Mouse (Mus musculus) hindbrain, embryonic 13.5 days (tissue): ENCODE measurements around the gene Mrpl49. TPM values are rescaled to one million over a fixed set of nuclear protein-coding genes. Genes with fewer than 3 reads are reported as not detected.

Experiments used
- ATAC-seq: fragments of 200-750 bp; cut with Nextera tagmentation; 2 replicates; pipeline ENCODE4 v1.8.0; 2017; ENCODE audit warnings: moderate TSS enrichment; ENCODE audit not compliant: low FRiP score
- H3K27ac ChIP-seq: fragments of 300-500 bp; sonication (generic); 2 replicates; pipeline ENCODE4 v1.5.1; 2015; ENCODE audit warnings: inconsistent platforms, mild to moderate bottlenecking, moderate library complexity
- H3K27me3 ChIP-seq: fragments of 300-500 bp; sonication (generic); 2 replicates; pipeline ENCODE4 v1.6.1; 2015; ENCODE audit warnings: mild to moderate bottlenecking, inconsistent platforms
- H3K36me3 ChIP-seq: fragments of 300-500 bp; sonication (generic); 2 replicates; pipeline ENCODE4 v1.6.1; 2015; ENCODE audit warnings: mild to moderate bottlenecking, inconsistent platforms
- H3K4me1 ChIP-seq: fragments of 300-500 bp; sonication (generic); replicated peaks from 2 replicates; pipeline ENCODE4 v1.6.1; 2015; ENCODE audit warnings: inconsistent platforms
- H3K4me2 ChIP-seq: fragments of 300-500 bp; sonication (generic); 2 replicates; pipeline ENCODE4 v1.6.1; 2015; ENCODE audit warnings: inconsistent platforms, mild to moderate bottlenecking, moderate library complexity
- H3K4me3 ChIP-seq: fragments of 300-500 bp; sonication (generic); 2 replicates; pipeline ENCODE4 v1.5.1; 2015; ENCODE audit warnings: mild to moderate bottlenecking, inconsistent platforms
- H3K9ac ChIP-seq: fragments of 300-500 bp; sonication (generic); 2 replicates; pipeline ENCODE4 v1.6.1; 2015; ENCODE audit warnings: mild to moderate bottlenecking, inconsistent platforms
- H3K9me3 ChIP-seq: fragments of 300-500 bp; sonication (generic); 2 replicates; pipeline ENCODE4 v1.6.1; 2016; ENCODE audit warnings: inconsistent platforms
- WGBS: fragments of 180-500 bp; shearing (Covaris S2); methylation state at CpG from one replicate; pipeline ENCODE4 v1.1.7; 2015; 5-methylcytosine and 5-hydroxymethylcytosine counted together
- polyA plus RNA-seq: library from polyadenylated mRNA; unstranded; fragments of >200 nt; fragmentation: Nextera tagmentation; extraction: Ambion mirVana; gene quantifications from 2 replicates; pipeline ENCODE4 v1.2.1, GENCODE M21; 2015

The Mrpl49 gene
- polyA plus RNA-seq, 1 experiment from 2014 or later: 68.9 TPM

DNA sequence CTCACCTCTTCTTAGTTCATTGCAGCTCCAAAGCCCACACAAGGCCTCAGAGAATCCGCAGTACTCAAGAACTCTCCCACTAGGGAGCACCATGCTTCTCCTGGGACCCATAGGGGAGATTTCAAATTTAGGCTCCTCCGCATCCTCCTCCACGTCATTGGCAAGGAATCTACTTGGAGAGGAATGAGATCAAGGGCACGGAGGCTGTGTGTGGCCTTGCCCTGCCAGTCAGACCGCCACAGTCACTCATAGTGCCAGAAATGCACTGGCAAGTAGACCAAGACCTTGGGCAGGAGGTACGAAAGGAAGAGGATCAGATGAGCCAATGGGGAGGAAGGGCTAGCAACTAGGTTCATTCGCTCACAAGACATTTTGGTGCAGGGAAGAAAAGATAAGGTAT lies 33.7 kb downstream of the Mrpl49 start:
- H3K27ac ChIP-seq: no peak overlapping the region
- no peak overlapping the region for H3K9ac ChIP-seq
- ATAC-seq: no peak
- no peaks in the 10 kb centered on the region for H3K9me3 ChIP-seq
- H3K36me3 ChIP-seq: no peaks in the 10 kb centered on the region
- H3K4me1 ChIP-seq: no peaks in the 10 kb centered on the region
- 86% methylated on average over 7 of the region's 7 CpGs for WGBS
- H3K27me3 ChIP-seq: no peaks in the 10 kb centered on the region
- no peak overlapping the region for H3K4me2 ChIP-seq
- H3K4me3 ChIP-seq: no peak overlapping the region

DNA sequence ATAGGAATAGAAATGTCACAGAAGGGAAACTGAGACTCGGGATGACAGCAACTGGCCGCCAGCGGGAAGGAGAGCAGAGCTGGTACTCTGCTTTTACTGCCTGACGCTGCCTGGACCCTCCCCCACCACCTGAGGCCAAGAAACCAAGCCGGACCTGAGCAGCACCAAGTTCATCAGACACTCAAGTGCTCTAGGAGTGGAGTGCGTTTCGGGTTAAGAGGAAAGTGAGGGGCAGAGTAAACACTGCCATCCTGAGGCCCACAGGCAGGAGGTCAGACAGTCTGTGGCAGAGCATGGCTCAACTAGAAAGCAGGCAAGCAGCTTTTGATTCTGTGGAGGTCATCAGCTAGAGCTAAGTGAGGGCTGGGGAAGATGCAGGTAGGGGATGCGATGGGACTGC lies 34.5 kb downstream of the Mrpl49 start:
- H3K4me1 ChIP-seq: no peaks in the 10 kb centered on the region

DNA sequence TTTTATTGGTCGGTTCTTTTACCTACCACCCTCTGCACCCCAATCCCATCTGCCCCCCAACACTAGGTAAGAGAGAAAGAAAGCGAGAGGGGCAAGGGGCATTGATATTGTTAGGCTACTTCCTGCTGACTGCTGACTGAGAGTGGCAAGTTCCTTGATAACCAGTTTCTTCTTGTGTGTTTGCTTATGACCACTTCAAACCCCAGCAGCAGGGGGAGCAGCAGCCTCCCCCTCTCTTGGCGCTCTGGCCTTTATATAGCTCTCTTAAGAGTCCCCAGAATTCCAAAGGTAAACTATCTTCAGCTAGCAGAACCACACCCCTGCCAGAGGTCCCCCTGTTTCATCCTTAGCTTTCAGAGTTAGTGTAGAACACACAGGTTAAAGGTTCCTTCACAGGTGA lies 37.3 kb downstream of the Mrpl49 start:
- Histone ChIP-seq H3K4me1 (peaks cover 12% of the 10 kb centered on the region), H3K9me3 (no peaks in the 10 kb centered on the region), H3K27me3 (peaks cover 24% of the 10 kb centered on the region), H3K27ac (no peak overlapping the region), H3K9ac (no peak overlapping the region), H3K4me3 (no peak overlapping the region), H3K4me2 (no peak overlapping the region), H3K36me3 (no peaks in the 10 kb centered on the region)
- ATAC-seq: no peak
- 62% methylated on average over 3 of the region's 3 CpGs for WGBS

More for the DNA sequence above, 34.5 kb downstream of the Mrpl49 start:
- 71% methylated on average over 8 of the region's 8 CpGs for WGBS
- Histone ChIP-seq H3K27ac (no peak overlapping the region), H3K4me3 (no peak overlapping the region), H3K4me2 (no peak overlapping the region), H3K27me3 (no peaks in the 10 kb centered on the region), H3K9ac (no peak overlapping the region), H3K9me3 (no peaks in the 10 kb centered on the region), H3K36me3 (no peaks in the 10 kb centered on the region)
- ATAC-seq: no peak

DNA sequence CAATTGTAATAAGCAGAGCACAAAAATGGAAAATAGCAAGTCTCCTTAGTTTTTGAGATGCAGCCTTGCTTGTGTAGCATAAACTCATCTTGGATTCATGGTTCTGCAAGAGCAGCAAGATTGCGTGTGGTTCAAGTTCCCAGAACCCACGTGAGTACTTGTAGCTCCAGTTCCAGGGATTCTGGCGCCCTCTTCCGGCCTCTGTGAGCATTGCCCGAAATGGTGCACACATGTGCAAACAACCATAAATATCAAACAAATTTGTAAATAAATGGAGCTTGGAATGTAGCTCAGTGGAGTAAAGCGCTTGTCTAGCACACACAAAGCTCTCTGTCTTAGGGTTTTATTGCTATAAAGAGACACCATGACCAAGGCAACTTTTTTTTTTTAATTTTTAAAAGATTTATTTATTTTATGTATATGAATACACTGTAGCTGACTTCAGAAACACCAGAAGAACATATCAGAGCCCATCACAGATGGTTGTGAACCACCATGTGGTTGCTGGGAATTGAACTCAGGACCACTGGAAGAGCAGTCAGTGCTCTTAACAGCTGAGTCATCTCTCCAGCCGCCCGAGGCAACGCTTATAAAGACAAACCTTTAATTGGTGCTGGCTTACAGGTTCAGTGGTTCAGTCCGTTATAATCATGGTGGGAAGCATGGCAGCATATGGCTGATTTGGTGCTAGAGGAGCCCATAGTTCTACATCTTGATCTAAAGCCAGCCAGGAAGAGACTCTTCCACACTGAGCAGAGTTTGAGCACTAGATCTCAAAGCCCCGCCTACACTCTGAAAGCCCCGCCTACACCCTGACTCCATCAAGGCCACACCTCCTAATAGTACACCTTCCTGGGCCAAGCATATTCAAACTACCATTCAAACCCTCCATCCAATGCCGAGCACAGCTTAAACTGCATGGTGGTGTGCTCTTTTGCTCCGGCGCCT lies 39.2 kb downstream of the Mrpl49 start:
- 31% methylated on average over 15 of the region's 15 CpGs for WGBS
- no peaks in the 10 kb centered on the region for H3K9me3 ChIP-seq

DNA sequence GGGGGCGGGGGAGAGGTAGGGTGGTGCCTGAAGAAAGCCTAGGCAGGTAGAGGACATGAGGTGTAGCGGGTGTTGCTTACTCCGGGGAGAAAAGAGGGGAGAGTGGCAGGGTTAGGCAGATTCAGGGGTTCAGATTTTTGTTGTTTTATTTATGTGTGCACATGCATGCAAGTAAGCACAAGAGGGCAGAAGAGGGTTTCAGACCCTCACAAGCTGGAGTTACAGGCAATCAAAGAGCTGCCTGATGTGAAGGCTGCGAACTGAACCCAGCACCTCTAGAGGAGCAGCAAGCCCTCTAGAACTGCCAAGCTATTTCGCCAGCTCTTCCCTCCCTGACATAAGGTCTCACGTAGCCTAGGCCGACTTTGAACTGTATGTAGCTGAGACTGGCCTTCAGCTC lies 41.1 kb downstream of the Mrpl49 start:
- WGBS: 47% methylated on average over 7 of the region's 7 CpGs
- Histone ChIP-seq H3K4me3 (no peak overlapping the region), H3K9me3 (no peaks in the 10 kb centered on the region), H3K4me2 (no peak overlapping the region), H3K4me1 (peaks cover 22% of the 10 kb centered on the region), H3K36me3 (no peaks in the 10 kb centered on the region), H3K9ac (0 out of 2 replicates have a peak overlapping the region, but pooled peaks have one; percentile 6), H3K27me3 (peaks cover 46% of the 10 kb centered on the region), H3K27ac (no peak overlapping the region)
- ATAC-seq: no peak

More for the DNA sequence above, 39.2 kb downstream of the Mrpl49 start:
- Histone ChIP-seq H3K27me3 (peaks cover 43% of the 10 kb centered on the region), H3K4me2 (no peak overlapping the region), H3K36me3 (no peaks in the 10 kb centered on the region), H3K4me3 (no peak overlapping the region), H3K27ac (no peak overlapping the region), H3K9ac (no peak overlapping the region), H3K4me1 (peaks cover 22% of the 10 kb centered on the region)
- no peak for ATAC-seq

DNA sequence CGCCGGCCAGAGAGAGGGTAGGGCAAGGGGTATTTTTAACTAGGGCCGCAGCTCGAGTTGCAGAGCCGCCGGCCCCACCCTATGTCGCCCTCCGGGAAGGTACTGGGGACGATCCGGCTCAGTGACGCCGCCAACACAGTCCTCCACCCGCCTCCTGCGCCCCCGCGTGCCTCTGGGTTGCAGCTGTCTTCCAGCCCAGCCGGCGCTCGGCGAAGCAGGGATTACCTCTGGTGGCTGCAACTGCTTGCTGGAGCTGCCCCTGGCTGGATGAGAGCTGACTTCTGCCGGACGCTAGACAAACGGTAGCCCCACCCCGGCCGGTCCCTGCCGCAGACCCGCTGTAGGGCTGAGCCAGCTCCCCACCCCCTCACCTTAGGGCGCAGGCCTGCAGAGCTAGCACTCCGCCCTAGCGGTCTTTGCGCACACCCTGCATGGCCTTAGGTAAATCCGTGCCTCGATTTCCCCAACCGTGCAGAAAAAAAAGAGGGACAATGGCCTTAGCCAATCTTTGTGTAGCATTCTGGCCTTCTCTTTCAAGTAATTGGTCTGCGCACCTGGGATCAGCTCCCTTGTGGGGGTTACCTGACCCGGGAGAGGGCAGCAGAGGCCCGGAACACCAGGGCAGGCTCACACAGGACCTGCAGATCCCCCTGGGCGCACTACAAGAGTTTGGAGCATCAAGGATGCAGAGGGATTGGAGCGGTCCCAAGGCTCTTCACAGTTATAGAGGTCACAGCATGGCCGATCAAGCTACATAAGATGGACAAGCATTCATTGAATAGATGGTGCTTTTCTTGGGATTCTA lies 41.9 kb downstream of the Mrpl49 start, which contains the start of gene Capn1:
Gene Capn1, minus strand, starts transcription at position 387 of the 805 bp plus-strand sequence.
- H3K4me2 ChIP-seq: peak within 1 kb of the TSS; percentile 80
- peak; percentile 77 for ATAC-seq
- H3K9me3 ChIP-seq: no peaks in the 10 kb centered on the region
- WGBS: 3% methylated on average over 38 of the region's 40 CpGs
- H3K36me3 ChIP-seq: no peaks in the 10 kb centered on the region
- no peak within 1 kb of the TSS for H3K27ac ChIP-seq
- peak within 1 kb of the TSS; percentile 76 for H3K9ac ChIP-seq
- H3K4me3 ChIP-seq: peak within 1 kb of the TSS; percentile 50
- H3K4me1 ChIP-seq: peaks cover 22% of the 10 kb centered on the region
- H3K27me3 ChIP-seq: peaks cover 46% of the 10 kb centered on the region

DNA sequence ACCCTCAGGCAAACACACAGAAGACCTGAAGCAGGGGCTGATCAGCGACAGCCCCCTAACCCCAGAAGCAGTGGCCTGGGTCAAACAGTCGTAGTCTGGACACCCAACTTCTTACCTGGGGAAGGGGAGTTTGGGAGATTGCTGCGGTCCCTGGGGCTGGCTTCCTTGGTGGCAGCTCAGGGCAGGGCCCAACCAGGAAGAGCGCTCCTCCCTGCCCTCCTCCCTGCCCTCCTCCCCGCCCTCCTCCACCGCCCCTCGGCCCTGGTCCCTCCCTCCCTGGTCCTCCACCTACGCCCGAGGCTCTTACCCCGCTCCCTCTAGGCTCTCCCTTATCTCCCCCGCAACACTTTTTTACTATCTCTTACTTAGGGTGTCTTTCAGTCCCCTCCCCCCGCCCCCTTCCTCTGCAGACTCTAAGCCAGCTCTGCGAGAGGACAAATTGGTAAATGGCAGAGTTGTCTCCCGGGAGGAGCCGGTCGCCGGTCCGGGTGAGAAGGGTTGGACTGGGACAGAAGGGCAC lies 42.5 kb downstream of the Mrpl49 start:
- Histone ChIP-seq H3K9me3 (no peaks in the 10 kb centered on the region), H3K27ac (no peak overlapping the region), H3K4me3 (peak overlapping the region; percentile 50), H3K4me2 (peak overlapping the region; percentile 80), H3K36me3 (no peaks in the 10 kb centered on the region), H3K27me3 (peaks cover 46% of the 10 kb centered on the region), H3K9ac (peak overlapping the region; percentile 76), H3K4me1 (peaks cover 22% of the 10 kb centered on the region)
- WGBS: under 1% methylated on average over 18 of the region's 18 CpGs
- peak; percentile 63 for ATAC-seq

DNA sequence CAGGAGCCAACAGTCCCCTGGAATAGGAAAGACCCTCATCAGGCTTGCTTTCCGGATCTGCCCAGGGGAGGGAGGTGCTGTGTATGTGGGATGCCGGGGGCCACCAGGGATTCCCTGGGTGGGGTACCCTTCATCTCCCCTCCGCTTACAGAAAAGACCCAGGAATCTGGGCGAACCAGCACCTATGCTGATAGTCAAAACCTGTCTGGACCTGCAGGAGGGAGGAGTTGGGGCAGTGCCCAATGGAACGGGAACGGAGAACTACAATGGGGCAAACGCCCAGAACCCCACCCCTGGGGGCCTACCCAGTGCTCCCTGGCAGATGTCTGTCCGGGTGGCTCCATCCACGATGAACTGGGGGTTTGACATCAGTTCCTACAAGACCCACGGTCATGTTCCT lies 43.9 kb downstream of the Mrpl49 start:
- H3K9ac ChIP-seq: no peak overlapping the region
- H3K4me1 ChIP-seq: peaks cover 22% of the 10 kb centered on the region
- H3K9me3 ChIP-seq: no peaks in the 10 kb centered on the region
- ATAC-seq: no peak
- H3K27ac ChIP-seq: no peak overlapping the region
- H3K4me3 ChIP-seq: no peak overlapping the region
- H3K36me3 ChIP-seq: no peaks in the 10 kb centered on the region
- WGBS: 89% methylated on average over 10 of the region's 10 CpGs
- no peak overlapping the region for H3K4me2 ChIP-seq
- H3K27me3 ChIP-seq: peaks cover 46% of the 10 kb centered on the region

DNA sequence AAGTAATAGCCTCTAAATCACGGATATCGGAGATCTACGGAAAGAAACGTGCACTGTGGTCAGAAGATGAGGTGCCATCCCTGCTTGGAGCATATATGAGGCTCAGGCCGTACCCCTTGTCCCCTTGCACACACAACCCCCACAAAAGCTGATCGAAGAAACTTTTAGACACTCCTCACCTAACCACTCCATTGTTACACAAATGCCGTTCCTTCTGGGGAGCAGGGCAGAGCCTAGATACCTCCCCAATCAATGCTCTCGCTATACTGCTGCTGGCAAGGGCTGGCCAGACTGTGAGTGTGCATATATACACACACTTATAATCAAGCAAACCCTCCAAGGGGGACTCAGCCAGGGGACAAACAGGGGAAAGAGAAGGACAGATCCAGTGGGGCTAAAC lies 48.4 kb downstream of the Mrpl49 start:
- no peaks in the 10 kb centered on the region for H3K9me3 ChIP-seq
- WGBS: 68% methylated on average over 8 of the region's 8 CpGs
- peaks cover 10% of the 10 kb centered on the region for H3K27me3 ChIP-seq
- no peaks in the 10 kb centered on the region for H3K36me3 ChIP-seq
- ATAC-seq: no peak
- no peak overlapping the region for H3K27ac ChIP-seq
- H3K4me1 ChIP-seq: no peaks in the 10 kb centered on the region
- no peak overlapping the region for H3K4me2 ChIP-seq
- no peak overlapping the region for H3K4me3 ChIP-seq
- H3K9ac ChIP-seq: no peak overlapping the region

DNA sequence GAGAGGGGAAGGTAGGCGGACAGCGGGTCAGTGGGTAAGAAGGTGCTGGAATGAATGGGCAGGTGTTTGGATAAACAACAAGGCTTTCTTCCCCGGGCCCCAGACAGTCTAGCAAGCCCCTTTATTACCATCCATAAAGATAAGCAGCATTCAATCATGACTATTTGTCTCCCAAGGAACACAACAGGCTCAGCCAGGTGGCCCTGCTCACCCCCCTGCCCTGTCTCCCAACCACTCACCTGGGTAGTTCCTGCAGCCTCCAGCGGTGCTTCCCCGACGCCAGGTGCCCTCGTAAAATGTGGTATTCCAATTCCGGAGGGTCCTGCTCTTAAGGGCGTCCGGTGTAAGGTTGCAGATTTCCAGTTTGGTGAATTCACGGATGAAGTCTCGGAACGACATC lies 50.6 kb downstream of the Mrpl49 start:
- no peaks in the 10 kb centered on the region for H3K36me3 ChIP-seq
- ATAC-seq: no peak
- H3K9me3 ChIP-seq: no peaks in the 10 kb centered on the region
- H3K9ac ChIP-seq: no peak overlapping the region
- 87% methylated on average over 13 of the region's 13 CpGs for WGBS
- H3K27me3 ChIP-seq: no peaks in the 10 kb centered on the region
- no peak overlapping the region for H3K4me2 ChIP-seq
- H3K4me1 ChIP-seq: no peaks in the 10 kb centered on the region
- H3K27ac ChIP-seq: no peak overlapping the region
- H3K4me3 ChIP-seq: no peak overlapping the region

DNA sequence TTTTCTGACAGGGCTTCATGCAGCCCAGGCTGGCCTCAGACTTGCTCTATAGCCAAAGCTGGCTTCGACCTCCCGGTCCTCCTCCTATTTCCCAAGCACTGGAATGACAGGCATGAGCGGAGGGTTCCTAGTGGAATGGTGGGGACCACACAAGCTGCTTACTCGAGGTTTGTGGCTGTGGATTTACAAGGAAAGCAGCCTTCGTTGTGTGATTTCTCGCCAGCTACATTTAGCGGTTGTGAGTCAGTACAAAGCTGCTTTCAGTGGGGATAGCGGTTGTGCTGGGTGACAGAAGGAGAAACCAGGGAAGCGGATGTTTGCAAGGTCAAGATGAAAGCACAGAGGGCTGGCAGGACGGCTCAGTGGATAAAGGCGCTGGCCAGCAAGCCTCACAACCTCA lies 52.0 kb downstream of the Mrpl49 start:
- Histone ChIP-seq H3K4me1 (no peaks in the 10 kb centered on the region), H3K9me3 (no peaks in the 10 kb centered on the region), H3K4me2 (no peak overlapping the region), H3K27ac (no peak overlapping the region), H3K27me3 (no peaks in the 10 kb centered on the region), H3K4me3 (no peak overlapping the region), H3K9ac (0 out of 2 replicates have a peak overlapping the region, but pooled peaks have one; percentile 43), H3K36me3 (no peaks in the 10 kb centered on the region)
- ATAC-seq: no peak
- WGBS: 63% methylated on average over 11 of the region's 11 CpGs
